Mouse (Mus musculus): ENCODE results near the gene Capn7.

The Capn7 gene

DNA sequence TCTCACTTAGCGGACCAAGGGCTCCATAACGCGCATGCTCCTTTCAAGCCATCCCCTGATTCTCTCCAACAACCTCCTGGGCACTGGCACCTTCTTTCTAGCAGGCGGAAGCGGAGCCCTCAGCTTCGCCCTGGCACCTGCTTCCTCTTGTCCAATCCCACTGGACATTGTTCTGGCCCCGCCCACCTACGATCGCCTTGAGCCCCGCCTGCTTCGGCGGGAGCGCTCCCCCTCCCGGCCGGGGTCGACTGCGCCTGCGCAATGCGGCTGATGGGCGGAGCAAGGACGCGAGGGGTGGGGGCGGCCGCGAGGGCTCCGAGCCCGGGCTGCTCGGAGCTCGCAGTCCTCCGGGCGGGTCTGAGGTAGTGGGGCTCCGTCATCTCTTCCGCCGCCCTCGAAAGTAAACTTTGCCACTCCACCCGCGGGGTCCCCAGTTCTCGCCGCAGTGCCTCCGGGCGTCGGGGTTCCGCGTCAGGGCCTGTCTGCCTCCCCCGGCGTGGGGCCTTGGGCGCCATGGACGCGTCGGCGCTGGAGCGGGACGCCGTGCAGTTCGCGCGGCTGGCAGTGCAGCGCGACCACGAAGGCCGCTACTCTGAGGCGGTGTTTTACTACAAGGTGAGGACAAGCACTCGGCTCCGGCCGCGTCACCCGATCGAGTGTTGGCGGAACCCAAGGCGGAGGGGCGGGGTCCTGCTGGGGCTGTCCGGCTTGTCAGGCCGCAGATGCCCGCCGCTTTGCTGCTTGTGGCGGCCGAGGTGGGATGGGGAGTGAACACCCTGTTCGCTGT lies at the start of gene Capn7:
TSS of gene Capn7 (plus strand) at position 270 of the 787 bp plus-strand sequence.
- peak; percentile 95 to 97 for DNase-seq (ENCODE audit: low spot score in 2 of 2)

DNA sequence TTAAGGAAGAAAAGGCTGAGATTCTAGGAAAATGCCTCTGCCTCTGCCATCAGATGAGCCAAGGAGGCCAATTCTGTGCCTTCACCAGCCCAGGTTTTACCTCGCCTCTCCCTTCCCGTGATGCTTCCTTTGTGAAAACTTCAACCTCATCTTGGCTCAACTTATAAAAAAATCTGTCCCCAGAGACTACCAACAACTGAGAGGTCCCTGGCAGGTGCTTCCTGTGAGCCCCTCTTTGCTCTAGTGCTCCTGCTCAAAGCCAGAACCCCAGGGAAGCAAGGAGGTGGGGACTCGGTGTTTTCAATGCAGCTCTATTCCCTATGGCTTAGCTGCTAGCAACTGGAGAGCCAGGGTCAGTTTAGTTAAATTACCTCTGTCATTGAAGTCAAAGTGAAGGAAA lies 23.2 kb upstream of the Capn7 start:
- no peak for DNase-seq (ENCODE audit: low spot score in 2 of 2)

- DNase-seq (ENCODE audit: low spot score in 2 of 2): no peak
Measured at GRCm38 (mm10) chr14:31316613-31317012, 19.8 kb upstream of the Capn7 start.

DNA sequence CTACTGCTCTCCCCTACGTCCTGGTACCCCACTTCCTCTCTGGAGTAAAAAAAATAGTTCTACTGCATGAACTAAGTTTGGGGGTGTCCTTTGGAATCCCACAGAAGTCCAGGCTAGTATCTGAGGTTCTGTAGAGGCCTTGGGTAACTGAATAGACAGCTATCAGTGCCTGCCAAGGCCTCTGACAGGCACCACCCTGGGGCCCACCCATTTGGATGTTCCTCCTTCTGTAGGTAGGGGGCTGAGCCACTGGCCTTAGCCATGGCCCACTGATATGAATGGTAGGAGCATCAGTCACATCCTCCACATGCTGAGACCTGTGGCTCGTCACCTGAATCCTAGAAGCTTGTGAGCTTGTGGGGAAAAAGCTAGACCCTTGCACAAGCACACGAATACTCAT lies 18.7 kb upstream of the Capn7 start:
- no peak for DNase-seq (ENCODE audit: low spot score in 2 of 2)

DNA sequence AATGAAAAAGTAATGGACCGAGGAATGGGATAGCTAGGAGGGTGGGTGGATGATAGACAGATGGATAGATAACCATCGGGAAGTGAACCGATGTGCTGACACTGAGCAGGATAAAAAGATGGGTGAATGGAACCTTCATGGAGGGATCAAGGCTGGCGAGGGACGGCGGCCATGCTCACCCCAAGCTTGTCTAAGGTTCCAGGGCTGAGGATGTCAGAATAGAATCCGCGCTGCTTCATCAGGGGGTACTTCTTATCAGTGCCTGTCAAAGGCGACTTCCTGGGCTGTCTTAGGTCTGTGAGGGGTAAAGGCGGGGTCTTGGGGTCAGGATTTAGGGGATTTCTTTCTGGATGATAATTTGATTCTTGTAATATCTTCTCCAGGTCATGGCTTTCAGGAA lies 16.9 kb upstream of the Capn7 start:
- DNase-seq (ENCODE audit: low spot score in 2 of 2): no peak

DNA sequence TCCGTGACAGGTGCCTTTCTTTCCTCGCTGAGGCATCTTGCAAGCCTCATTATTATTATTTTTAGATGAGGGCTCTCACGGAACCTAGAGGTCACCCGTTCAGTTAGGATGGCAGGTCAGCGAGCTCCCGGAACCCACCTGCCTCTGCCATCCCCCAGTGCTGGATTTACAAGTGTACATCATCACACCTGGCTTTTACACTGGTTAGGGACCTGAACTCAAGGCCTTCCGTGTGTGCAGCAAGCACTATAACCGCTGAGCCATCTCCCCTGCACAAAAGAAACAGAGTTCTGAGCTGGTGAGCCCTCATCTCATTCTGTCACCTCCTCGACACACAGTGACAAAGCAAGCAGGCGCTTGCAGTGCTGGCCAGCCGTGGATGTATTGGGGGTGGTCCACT lies 15.3 kb upstream of the Capn7 start:
- no peak for DNase-seq (ENCODE audit: low spot score in 2 of 2)

- DNase-seq (ENCODE audit: low spot score in 2 of 2): no peak
Measured at GRCm38 (mm10) chr14:31322191-31322590, 14.2 kb upstream of the Capn7 start.

- no peak for DNase-seq (ENCODE audit: low spot score in 2 of 2)
Measured at GRCm38 (mm10) chr14:31323189-31323588, 13.2 kb upstream of the Capn7 start.

DNA sequence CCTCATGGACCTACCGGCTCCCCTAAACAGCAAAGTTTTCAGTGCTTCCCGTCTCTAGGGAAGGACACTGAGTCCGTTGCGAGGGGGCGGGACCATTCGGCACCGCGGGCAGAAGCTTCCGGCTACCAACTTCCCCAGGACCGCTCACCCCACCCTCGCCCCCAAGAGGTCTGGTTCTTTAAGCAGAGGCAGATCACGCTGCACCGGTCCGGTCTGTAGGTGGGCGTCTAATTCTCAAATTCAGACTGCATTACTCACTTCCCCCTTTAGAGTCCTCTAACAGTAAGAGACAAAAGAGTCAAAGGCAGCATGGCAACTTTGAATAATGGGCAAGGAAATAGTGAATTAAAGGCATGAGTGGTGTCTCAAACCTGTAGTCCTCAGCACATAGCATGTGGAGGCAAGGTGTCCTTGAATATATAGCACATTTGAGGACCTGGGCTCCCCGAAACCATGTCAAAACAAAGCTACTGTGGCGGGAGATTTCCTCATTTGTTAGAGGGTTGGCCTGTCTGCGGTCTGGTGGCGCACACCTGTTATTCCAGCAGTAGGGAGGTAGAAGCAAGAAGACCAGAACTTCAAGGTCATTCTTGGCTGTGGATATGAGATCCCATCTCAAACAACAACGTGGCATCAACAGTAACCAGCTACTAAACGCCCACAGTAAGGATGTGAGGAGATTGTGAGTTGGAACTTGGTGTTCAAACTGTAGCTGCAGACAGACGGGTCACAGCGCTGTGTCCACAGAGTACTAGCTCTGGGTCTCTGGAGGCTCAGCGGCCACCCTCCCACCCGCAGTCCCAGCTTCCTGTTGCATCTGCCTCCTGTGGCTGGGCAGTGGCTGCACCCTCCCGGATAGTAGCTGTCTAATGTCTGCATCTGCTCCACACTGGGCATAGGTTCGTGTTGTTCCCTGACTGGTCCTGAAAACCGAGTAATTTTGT lies 12.3 kb upstream of the Capn7 start, which contains the start of gene Dnah1:
TSS of gene Dnah1 (minus strand) at position 48 of the 944 bp plus-strand sequence.
- DNase-seq (ENCODE audit: low spot score in 2 of 2): peak in 1 of 2 experiments; percentile 20

GRCm38 (mm10) chr14:31324851-31325250 lies 11.6 kb upstream of the Capn7 start:
- no peak for DNase-seq (ENCODE audit: low spot score in 2 of 2)

DNA sequence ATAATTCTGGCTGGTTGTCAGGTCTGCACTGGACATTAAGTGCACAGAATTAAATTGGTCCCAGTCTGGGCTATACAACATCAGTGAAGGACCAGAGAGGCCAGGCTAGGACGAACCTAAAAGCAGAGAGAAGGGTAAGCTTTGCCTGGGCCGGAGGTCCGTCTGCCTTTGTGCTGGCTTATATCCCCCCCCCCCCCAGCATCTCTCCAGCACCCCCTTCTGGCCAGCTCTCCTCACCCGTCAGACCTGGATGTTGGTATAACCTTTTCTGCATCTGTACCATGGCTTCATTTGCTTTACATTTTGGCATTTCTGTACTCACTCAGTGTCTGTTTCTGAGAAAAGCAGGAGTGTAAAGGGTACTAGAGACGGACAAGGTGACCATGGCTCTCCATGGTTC lies 10.9 kb upstream of the Capn7 start:
- DNase-seq (ENCODE audit: low spot score in 2 of 2): no peak

DNA sequence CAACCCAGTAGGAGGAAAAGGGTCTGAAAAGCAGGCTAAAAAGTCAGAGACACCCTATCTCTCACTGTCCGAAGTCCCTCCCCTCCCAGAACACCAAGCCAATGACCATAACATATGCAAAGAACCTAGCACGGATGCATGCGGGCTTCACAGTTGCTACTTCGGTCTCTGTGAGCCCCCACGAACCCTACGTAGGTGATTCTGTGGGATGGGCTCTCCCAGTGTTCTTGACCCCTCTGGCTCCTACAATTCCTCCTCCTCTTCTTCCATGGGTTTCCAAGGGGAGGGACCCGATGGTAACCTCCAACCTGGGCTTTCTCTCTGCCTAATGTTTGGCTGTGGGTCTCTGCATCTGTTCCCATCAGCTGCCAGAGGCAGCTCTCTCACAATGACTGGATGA lies 9.7 kb upstream of the Capn7 start:
- no peak for DNase-seq (ENCODE audit: low spot score in 2 of 2)

GRCm38 (mm10) chr14:31327196-31327595 lies 9.2 kb upstream of the Capn7 start:
- no peak for DNase-seq (ENCODE audit: low spot score in 2 of 2)

- no peak for DNase-seq (ENCODE audit: low spot score in 2 of 2)
Measured at GRCm38 (mm10) chr14:31327681-31328080, 8.8 kb upstream of the Capn7 start.

DNA sequence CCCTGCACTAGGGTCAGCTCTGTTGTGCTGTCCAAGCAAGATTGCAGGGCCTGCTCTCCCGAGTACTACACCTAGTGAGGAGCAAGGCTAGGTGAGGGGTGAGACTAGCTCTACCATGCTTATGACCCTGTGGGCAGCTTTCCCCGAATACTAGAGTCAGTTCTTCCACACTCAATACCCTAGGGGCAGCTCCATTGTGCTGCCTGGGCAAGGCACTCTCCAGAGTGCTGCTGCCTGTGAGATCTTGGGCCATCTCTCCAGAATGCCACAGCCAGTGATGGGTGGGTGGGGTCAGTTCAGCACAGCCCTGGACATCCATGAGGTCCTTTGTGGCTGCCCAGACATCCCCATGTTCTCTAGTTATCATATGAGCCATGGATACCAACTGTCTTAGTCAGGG lies 6.7 kb upstream of the Capn7 start:
- no peak for DNase-seq (ENCODE audit: low spot score in 2 of 2)

DNA sequence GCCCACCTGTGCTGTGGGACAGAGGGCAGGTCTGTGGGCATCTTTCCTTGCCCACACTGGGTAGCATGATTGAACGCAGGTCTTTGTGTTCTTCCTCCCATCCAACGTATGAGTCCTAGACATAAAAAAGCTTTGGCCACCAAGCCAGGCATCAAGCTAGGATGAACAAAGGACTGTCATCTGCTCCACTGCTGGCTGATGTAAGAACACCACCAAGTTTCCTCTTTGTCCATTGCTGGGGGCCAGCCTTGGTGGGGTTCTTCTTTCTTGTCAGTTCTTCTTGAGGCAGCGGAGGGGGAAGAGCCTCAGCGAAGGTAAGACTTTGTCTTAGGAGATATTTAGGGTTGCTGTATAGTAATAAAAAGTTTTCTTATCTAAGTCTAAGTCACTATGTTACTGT lies 5.5 kb upstream of the Capn7 start:
- DNase-seq (ENCODE audit: low spot score in 2 of 2): no peak

GRCm38 (mm10) chr14:31335765-31336164 lies 673 bp upstream of the Capn7 start:
- DNase-seq (ENCODE audit: low spot score in 2 of 2): no peak

- no peak for DNase-seq (ENCODE audit: low spot score in 2 of 2)
Measured at GRCm38 (mm10) chr14:31337406-31337805, 968 bp downstream of the Capn7 start.

DNA sequence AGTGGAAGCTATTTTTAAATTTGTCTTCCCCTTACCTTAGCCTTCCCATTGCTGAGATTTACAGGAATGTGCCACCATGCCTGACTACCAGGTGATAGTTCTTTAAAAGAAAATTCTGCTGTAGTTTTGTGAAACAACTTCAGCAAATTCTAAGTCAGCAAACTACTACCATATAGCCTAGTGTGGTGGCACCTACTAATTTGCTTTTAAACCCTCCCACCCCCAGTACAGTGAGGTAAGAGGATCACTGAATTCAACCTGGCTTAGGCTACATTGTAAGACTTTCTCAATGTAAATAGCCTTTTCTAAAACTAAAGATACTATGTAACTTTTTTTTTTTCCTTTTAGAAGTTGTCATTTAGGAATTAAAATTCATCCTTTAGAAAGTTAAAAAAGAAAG lies 1.5 kb downstream of the Capn7 start:
- DNase-seq (ENCODE audit: low spot score in 2 of 2): no peak

GRCm38 (mm10) chr14:31343241-31343640 lies 6.8 kb downstream of the Capn7 start:
- DNase-seq (ENCODE audit: low spot score in 2 of 2): no peak

DNA sequence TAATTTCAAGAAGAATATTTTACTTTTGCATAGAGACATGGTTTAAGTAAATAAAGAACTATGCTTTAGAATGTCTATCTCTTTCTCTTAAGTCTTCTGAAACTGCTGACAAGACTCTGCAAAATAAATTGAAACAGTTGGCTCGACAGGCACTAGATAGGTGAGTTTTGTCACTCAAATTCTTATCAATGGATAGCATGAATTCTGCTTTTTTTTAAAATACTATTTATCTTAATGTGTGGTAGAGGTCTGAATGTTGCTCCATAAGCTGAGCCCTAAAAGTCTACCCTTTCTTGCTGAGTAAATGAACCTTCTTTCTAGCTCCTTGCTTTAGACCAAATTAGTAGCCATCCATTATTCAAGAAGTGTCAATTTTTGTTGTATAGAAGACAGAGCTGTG lies 8.9 kb downstream of the Capn7 start:
- no peak for DNase-seq (ENCODE audit: low spot score in 2 of 2)

- DNase-seq (ENCODE audit: low spot score in 2 of 2): no peak
Measured at GRCm38 (mm10) chr14:31362236-31362635, 25.8 kb downstream of the Capn7 start.

DNA sequence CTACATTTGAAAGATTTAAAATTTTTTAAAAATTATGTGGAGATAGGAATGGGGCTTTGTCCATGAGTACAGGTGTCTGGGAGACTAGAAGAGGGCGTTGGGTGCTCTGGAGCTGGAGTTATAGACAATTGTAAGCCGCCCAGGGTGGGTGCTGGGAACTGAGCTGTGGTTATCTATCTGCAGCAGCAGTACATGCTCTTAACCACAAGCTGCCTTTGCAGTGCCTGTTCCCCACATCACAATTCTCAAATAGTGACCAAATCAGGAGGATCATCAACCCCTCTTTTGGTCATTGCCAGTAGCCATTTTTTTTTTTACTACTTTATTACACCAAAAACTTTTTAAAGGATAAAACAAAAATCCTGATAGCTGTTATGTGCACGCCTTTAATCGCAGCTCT lies 28.2 kb downstream of the Capn7 start:
- no peak for DNase-seq (ENCODE audit: low spot score in 2 of 2)

Data from right cerebral cortex, adult 2 months (tissue).